Mouse (Mus musculus) midbrain, embryonic 12.5 days (tissue): ENCODE measurements around the gene Plcd3. TPM values are rescaled to one million over a fixed set of nuclear protein-coding genes. Genes with fewer than 3 reads are reported as not detected.

Experiments used
- ATAC-seq: fragments of 200-750 bp; cut with Nextera tagmentation; 2 replicates; pipeline ENCODE4 v1.8.0; 2017; ENCODE audit warnings: low read depth, moderate TSS enrichment, moderate library complexity; ENCODE audit not compliant: low FRiP score
- H3K27ac ChIP-seq: fragments of 300-500 bp; sonication (generic); replicated peaks from 2 replicates; pipeline ENCODE4 v1.5.1; 2016; ENCODE audit warnings: mild to moderate bottlenecking
- H3K27me3 ChIP-seq: fragments of 300-500 bp; sonication (generic); 2 replicates; pipeline ENCODE4 v1.6.1; 2016; ENCODE audit warnings: mild to moderate bottlenecking
- H3K36me3 ChIP-seq: fragments of 300-500 bp; sonication (generic); 2 replicates; pipeline ENCODE4 v1.6.1; 2016
- H3K4me1 ChIP-seq: fragments of 300-500 bp; sonication (generic); 2 replicates; pipeline ENCODE4 v1.6.1; 2016
- H3K4me2 ChIP-seq: fragments of 300-500 bp; sonication (generic); replicated peaks from 2 replicates; pipeline ENCODE4 v1.6.1; 2016; ENCODE audit warnings: mild to moderate bottlenecking, moderate library complexity
- H3K4me3 ChIP-seq: fragments of 300-500 bp; sonication (generic); 2 replicates; pipeline ENCODE4 v1.5.1; 2016; ENCODE audit warnings: mild to moderate bottlenecking
- H3K9ac ChIP-seq: fragments of 300-500 bp; sonication (generic); replicated peaks from 2 replicates; pipeline ENCODE4 v1.6.1; 2016; ENCODE audit warnings: mild to moderate bottlenecking, moderate library complexity
- H3K9me3 ChIP-seq: fragments of 300-500 bp; sonication (generic); 2 replicates; pipeline ENCODE4 v1.6.1; 2016; ENCODE audit warnings: mild to moderate bottlenecking
- WGBS: fragments of 180-500 bp; shearing (Covaris S2); methylation state at CpG from one replicate; pipeline ENCODE4 v1.1.7; 2016; 5-methylcytosine and 5-hydroxymethylcytosine counted together
- polyA plus RNA-seq: library from polyadenylated mRNA; unstranded; fragments of >200 nt; fragmentation: Nextera tagmentation; extraction: Ambion mirVana; gene quantifications from 2 replicates; pipeline ENCODE4 v1.2.1, GENCODE M21; 2016

Plcd3 gene
- polyA plus RNA-seq, 1 experiment from 2014 or later, result 1.1 TPM

GRCm38 (mm10) chr11:103069731-103070130 is 31.7 kb downstream of the Plcd3 start:
- Histone ChIP-seq H3K9ac (no peak overlapping the region), H3K27ac (no peak overlapping the region), H3K9me3 (no peaks in the 10 kb centered on the region), H3K4me3 (no peak overlapping the region), H3K4me2 (no peak overlapping the region), H3K4me1 (peaks cover 5% of the 10 kb centered on the region; the same call in 1 of the 2 replicates), H3K36me3 (peaks cover 60% of the 10 kb centered on the region), H3K27me3 (no peaks in the 10 kb centered on the region)
- 98% methylated on average over 2 of the region's 2 CpGs for WGBS
- ATAC-seq, result no peak

GRCm38 (mm10) chr11:103068884-103069283 is 32.6 kb downstream of the Plcd3 start:
- ATAC-seq, result no peak
- 93% methylated on average over 11 of the region's 11 CpGs for WGBS
- H3K9ac ChIP-seq, result no peak overlapping the region
- H3K27me3 ChIP-seq, result no peaks in the 10 kb centered on the region
- H3K4me1 ChIP-seq, result no peaks in the 10 kb centered on the region
- H3K36me3 ChIP-seq, result peaks cover 68% of the 10 kb centered on the region
- H3K4me2 ChIP-seq, result no peak overlapping the region
- no peak overlapping the region for H3K4me3 ChIP-seq
- H3K9me3 ChIP-seq, result no peaks in the 10 kb centered on the region
- no peak overlapping the region for H3K27ac ChIP-seq

- no peak overlapping the region for H3K9ac ChIP-seq
- H3K27me3 ChIP-seq, result no peaks in the 10 kb centered on the region
- no peak for ATAC-seq
- WGBS, result 98% methylated on average over 4 of the region's 4 CpGs
- peaks cover 74% of the 10 kb centered on the region for H3K36me3 ChIP-seq
- H3K4me3 ChIP-seq, result no peak overlapping the region
- H3K9me3 ChIP-seq, result no peaks in the 10 kb centered on the region
- H3K4me1 ChIP-seq, result no peaks in the 10 kb centered on the region
- H3K27ac ChIP-seq, result no peak overlapping the region
- no peak overlapping the region for H3K4me2 ChIP-seq
These were observed 33.2 kb downstream of the Plcd3 start for GRCm38 (mm10) chr11:103068272-103068671.

GRCm38 (mm10) chr11:103067457-103068001 is 33.9 kb downstream of the Plcd3 start:
- H3K4me1 ChIP-seq, result no peaks in the 10 kb centered on the region
- 86% methylated on average over 8 of the region's 8 CpGs for WGBS
- ATAC-seq, result no peak
- no peak overlapping the region for H3K4me3 ChIP-seq
- no peaks in the 10 kb centered on the region for H3K27me3 ChIP-seq
- H3K27ac ChIP-seq, result no peak overlapping the region
- no peaks in the 10 kb centered on the region for H3K9me3 ChIP-seq
- peaks cover 80% of the 10 kb centered on the region for H3K36me3 ChIP-seq
- no peak overlapping the region for H3K4me2 ChIP-seq
- no peak overlapping the region for H3K9ac ChIP-seq

GRCm38 (mm10) chr11:103067051-103067361 is 34.5 kb downstream of the Plcd3 start:
- Histone ChIP-seq H3K4me2 (no peak overlapping the region), H3K4me1 (no peaks in the 10 kb centered on the region), H3K27me3 (no peaks in the 10 kb centered on the region), H3K27ac (no peak overlapping the region), H3K9ac (no peak overlapping the region), H3K4me3 (no peak overlapping the region), H3K9me3 (no peaks in the 10 kb centered on the region), H3K36me3 (peaks cover 84% of the 10 kb centered on the region)
- ATAC-seq, result no peak
- WGBS, result 93% methylated on average over 6 of the region's 6 CpGs

- no peaks in the 10 kb centered on the region for H3K27me3 ChIP-seq
- no peaks in the 10 kb centered on the region for H3K9me3 ChIP-seq
- ATAC-seq, result no peak
- H3K4me3 ChIP-seq, result no peak overlapping the region
- no peaks in the 10 kb centered on the region for H3K4me1 ChIP-seq
- H3K36me3 ChIP-seq, result peaks cover 90% of the 10 kb centered on the region
- no peak overlapping the region for H3K27ac ChIP-seq
- no peak overlapping the region for H3K9ac ChIP-seq
- H3K4me2 ChIP-seq, result no peak overlapping the region
- 96% methylated on average over 14 of the region's 14 CpGs for WGBS
These were observed 35.0 kb downstream of the Plcd3 start for GRCm38 (mm10) chr11:103066191-103067050.

- Histone ChIP-seq H3K36me3 (peaks cover 85% of the 10 kb centered on the region), H3K27me3 (no peaks in the 10 kb centered on the region), H3K27ac (no peak overlapping the region), H3K9ac (no peak overlapping the region), H3K9me3 (no peaks in the 10 kb centered on the region), H3K4me2 (no peak overlapping the region), H3K4me3 (no peak overlapping the region), H3K4me1 (no peaks in the 10 kb centered on the region)
- WGBS, result 72% methylated on average over 3 of the region's 3 CpGs
- ATAC-seq, result no peak
These were observed 42.9 kb downstream of the Plcd3 start for GRCm38 (mm10) chr11:103058499-103059085.

GRCm38 (mm10) chr11:103056636-103057035 is 44.8 kb downstream of the Plcd3 start:
- WGBS, result 98% methylated on average over 7 of the region's 7 CpGs
- H3K9ac ChIP-seq, result no peak overlapping the region
- peaks cover 87% of the 10 kb centered on the region for H3K36me3 ChIP-seq
- ATAC-seq, result no peak
- no peak overlapping the region for H3K4me2 ChIP-seq
- H3K27me3 ChIP-seq, result no peaks in the 10 kb centered on the region
- no peaks in the 10 kb centered on the region for H3K4me1 ChIP-seq
- no peak overlapping the region for H3K27ac ChIP-seq
- no peak overlapping the region for H3K4me3 ChIP-seq
- no peaks in the 10 kb centered on the region for H3K9me3 ChIP-seq

GRCm38 (mm10) chr11:103054798-103055197 is 46.7 kb downstream of the Plcd3 start:
- Histone ChIP-seq H3K9ac (no peak overlapping the region), H3K9me3 (no peaks in the 10 kb centered on the region), H3K4me2 (no peak overlapping the region), H3K4me3 (no peak overlapping the region), H3K27ac (no peak overlapping the region), H3K27me3 (no peaks in the 10 kb centered on the region), H3K4me1 (no peaks in the 10 kb centered on the region), H3K36me3 (peaks cover 85% of the 10 kb centered on the region)
- 47% methylated on average over 6 of the region's 6 CpGs for WGBS
- no peak for ATAC-seq

- Histone ChIP-seq H3K4me1 (no peaks in the 10 kb centered on the region), H3K4me2 (no peak overlapping the region), H3K9ac (no peak overlapping the region), H3K27me3 (no peaks in the 10 kb centered on the region), H3K4me3 (no peak overlapping the region), H3K36me3 (peaks cover 76% of the 10 kb centered on the region), H3K9me3 (no peaks in the 10 kb centered on the region), H3K27ac (no peak overlapping the region)
- ATAC-seq, result no peak
- 93% methylated on average over 18 of the region's 18 CpGs for WGBS
These were observed 48.0 kb downstream of the Plcd3 start for GRCm38 (mm10) chr11:103053191-103054076.

- Histone ChIP-seq H3K27ac (no peak overlapping the region), H3K4me2 (no peak overlapping the region), H3K4me1 (no peaks in the 10 kb centered on the region), H3K4me3 (no peak overlapping the region), H3K9ac (no peak overlapping the region), H3K36me3 (peaks cover 69% of the 10 kb centered on the region), H3K9me3 (no peaks in the 10 kb centered on the region), H3K27me3 (no peaks in the 10 kb centered on the region)
- WGBS, result 92% methylated on average over 6 of the region's 6 CpGs
- ATAC-seq, result no peak
These were observed 49.4 kb downstream of the Plcd3 start for GRCm38 (mm10) chr11:103052078-103052477.

GRCm38 (mm10) chr11:103051249-103051691 is 50.2 kb downstream of the Plcd3 start:
- Histone ChIP-seq H3K4me1 (no peaks in the 10 kb centered on the region), H3K36me3 (peaks cover 68% of the 10 kb centered on the region), H3K9ac (no peak overlapping the region), H3K4me2 (no peak overlapping the region), H3K4me3 (no peak overlapping the region), H3K27ac (no peak overlapping the region), H3K9me3 (no peaks in the 10 kb centered on the region), H3K27me3 (no peaks in the 10 kb centered on the region)
- no peak for ATAC-seq
- 86% methylated on average over 8 of the region's 8 CpGs for WGBS
